Mouse (Mus musculus): ENCODE measurements around the gene Cblc. TPM values are rescaled to one million over a fixed set of nuclear protein-coding genes. Genes with fewer than 3 reads are reported as not detected.
A peak's percentile ranks its signal among the peaks of the same experiment; 100 is the strongest.
"Not testable (repeated sequence)": the region's sequence is repeated elsewhere in the genome, so short reads cannot be mapped to it uniquely, and the experiment has no call there.

Cblc gene
- polyA plus RNA-seq, 1 experiment from 2014 or later = 0.49 TPM

DNA sequence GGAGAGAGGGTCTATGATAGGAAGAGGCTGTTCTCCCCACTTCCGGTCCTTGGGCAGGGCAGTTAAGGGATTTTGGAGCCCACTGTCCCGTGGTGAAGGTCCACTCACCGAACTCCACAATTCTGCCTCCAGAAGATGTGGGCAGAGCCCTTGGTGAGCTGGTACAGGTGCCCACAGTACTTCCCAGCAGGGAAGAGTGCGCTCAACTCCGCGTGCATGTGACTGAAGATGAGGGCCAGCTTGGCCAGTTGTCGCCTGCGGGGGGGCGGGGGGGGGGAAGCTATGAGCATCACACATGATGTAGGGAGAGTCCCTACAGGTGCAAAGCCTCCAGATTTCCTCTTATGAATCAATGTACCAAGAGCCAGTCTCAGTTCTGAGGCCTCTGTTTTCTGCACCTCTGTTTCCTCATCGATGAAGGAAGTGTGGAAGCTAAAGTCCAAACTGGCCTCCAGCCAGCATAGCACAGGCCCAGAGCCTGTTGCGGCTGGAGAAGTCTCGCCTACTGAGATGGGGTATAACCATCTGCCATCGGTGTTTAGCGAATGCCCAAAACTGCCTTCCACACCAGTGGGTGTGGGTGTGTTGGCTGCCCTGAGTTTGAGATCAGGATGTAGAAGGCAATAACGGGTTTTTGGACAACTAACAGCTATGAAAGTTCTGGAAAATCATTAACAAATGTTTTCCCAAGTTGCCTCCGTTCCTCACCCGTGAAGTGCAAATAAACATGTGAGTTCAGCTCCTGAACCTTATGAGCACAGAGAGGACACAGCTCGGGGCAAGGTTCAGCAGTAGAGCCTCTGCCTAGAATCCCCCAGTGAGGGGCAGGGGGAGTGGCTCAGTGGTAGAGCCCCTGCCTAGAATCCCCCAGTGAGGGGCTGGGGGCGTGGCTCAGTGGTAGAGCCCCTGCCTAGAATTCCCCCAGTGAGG lies 3.6 kb downstream of the Cblc start:
- H3K27me3 ChIP-seq (ENCODE audit: control insufficient read depth, insufficient read depth, low read depth, low read length) = peaks cover 22% of the 10 kb centered on the region
- no peak overlapping the region for H3K4me3 ChIP-seq (ENCODE audit: low read depth, low read length)
- no peak overlapping the region for H3K27ac ChIP-seq (ENCODE audit: low read length)
- H3K4me1 ChIP-seq (ENCODE audit: control insufficient read depth, insufficient read depth, low read length) = peaks cover 5% of the 10 kb centered on the region; the same call in 1 of the 2 replicates
- no peaks in the 10 kb centered on the region for H3K9me3 ChIP-seq (replicated peaks; ENCODE audit: control insufficient read depth, low read length, poor library complexity, severe bottlenecking)
- WGBS = 89% methylated on average over 19 of the region's 19 CpGs
- no peak overlapping the region for H3K4me2 ChIP-seq (ENCODE audit: low read length)
- no peak for ATAC-seq
- no peaks in the 10 kb centered on the region for H3K36me3 ChIP-seq (ENCODE audit: control insufficient read depth, insufficient read depth, low read length)
- no peak overlapping the region for H3K9ac ChIP-seq (ENCODE audit: low read depth, low read length)

GRCm38 (mm10) chr7:19791504-19791903 lies 5.1 kb downstream of the Cblc start:
- not testable (repeated sequence) for H3K4me3 ChIP-seq (ENCODE audit: low read depth, low read length); H3K4me2 ChIP-seq (ENCODE audit: low read length); ATAC-seq; H3K27ac ChIP-seq (ENCODE audit: low read length); H3K9me3 ChIP-seq (replicated peaks; ENCODE audit: control insufficient read depth, low read length, poor library complexity, severe bottlenecking); H3K9ac ChIP-seq (ENCODE audit: low read depth, low read length); H3K4me1 ChIP-seq (ENCODE audit: control insufficient read depth, insufficient read depth, low read length); H3K36me3 ChIP-seq (ENCODE audit: control insufficient read depth, insufficient read depth, low read length)
- H3K27me3 ChIP-seq (ENCODE audit: control insufficient read depth, insufficient read depth, low read depth, low read length) = peaks cover 12% of the 10 kb centered on the region
- 82% methylated on average over 2 of the region's 2 CpGs for WGBS

GRCm38 (mm10) chr7:19789904-19790347 lies 6.7 kb downstream of the Cblc start:
- peak; percentile 67 for ATAC-seq
- peak overlapping the region; percentile 44; the same call in 1 of the 2 replicates for H3K27ac ChIP-seq (ENCODE audit: low read length)
- 0 out of 2 replicates have a peak, but pooled peaks cover 2% of the 10 kb centered on the region for H3K27me3 ChIP-seq (ENCODE audit: control insufficient read depth, insufficient read depth, low read depth, low read length)
- H3K36me3 ChIP-seq (ENCODE audit: control insufficient read depth, insufficient read depth, low read length) = no peaks in the 10 kb centered on the region
- H3K4me1 ChIP-seq (ENCODE audit: control insufficient read depth, insufficient read depth, low read length) = peaks cover 3% of the 10 kb centered on the region; the same call in 1 of the 2 replicates
- peak overlapping the region; percentile 79 for H3K4me2 ChIP-seq (ENCODE audit: low read length)
- under 1% methylated on average over 19 of the region's 19 CpGs for WGBS
- peak overlapping the region; percentile 58 for H3K9ac ChIP-seq (ENCODE audit: low read depth, low read length)
- H3K9me3 ChIP-seq (replicated peaks; ENCODE audit: control insufficient read depth, low read length, poor library complexity, severe bottlenecking) = no peaks in the 10 kb centered on the region
- H3K4me3 ChIP-seq (ENCODE audit: low read depth, low read length) = peak overlapping the region; percentile 36

GRCm38 (mm10) chr7:19785874-19786458 lies 10.6 kb downstream of the Cblc start:
- Histone ChIP-seq H3K4me2 (ENCODE audit: low read length) (no peak overlapping the region), H3K4me1 (ENCODE audit: control insufficient read depth, insufficient read depth, low read length) (peaks cover 3% of the 10 kb centered on the region; the same call in 1 of the 2 replicates), H3K27me3 (ENCODE audit: control insufficient read depth, insufficient read depth, low read depth, low read length) (0 out of 2 replicates have a peak, but pooled peaks cover 2% of the 10 kb centered on the region), H3K4me3 (ENCODE audit: low read depth, low read length) (no peak overlapping the region), H3K27ac (ENCODE audit: low read length) (no peak overlapping the region), H3K9me3 (replicated peaks; ENCODE audit: control insufficient read depth, low read length, poor library complexity, severe bottlenecking) (no peaks in the 10 kb centered on the region), H3K36me3 (ENCODE audit: control insufficient read depth, insufficient read depth, low read length) (no peaks in the 10 kb centered on the region), H3K9ac (ENCODE audit: low read depth, low read length) (no peak overlapping the region)
- WGBS = 44% methylated on average over 12 of the region's 12 CpGs
- ATAC-seq = no peak

DNA sequence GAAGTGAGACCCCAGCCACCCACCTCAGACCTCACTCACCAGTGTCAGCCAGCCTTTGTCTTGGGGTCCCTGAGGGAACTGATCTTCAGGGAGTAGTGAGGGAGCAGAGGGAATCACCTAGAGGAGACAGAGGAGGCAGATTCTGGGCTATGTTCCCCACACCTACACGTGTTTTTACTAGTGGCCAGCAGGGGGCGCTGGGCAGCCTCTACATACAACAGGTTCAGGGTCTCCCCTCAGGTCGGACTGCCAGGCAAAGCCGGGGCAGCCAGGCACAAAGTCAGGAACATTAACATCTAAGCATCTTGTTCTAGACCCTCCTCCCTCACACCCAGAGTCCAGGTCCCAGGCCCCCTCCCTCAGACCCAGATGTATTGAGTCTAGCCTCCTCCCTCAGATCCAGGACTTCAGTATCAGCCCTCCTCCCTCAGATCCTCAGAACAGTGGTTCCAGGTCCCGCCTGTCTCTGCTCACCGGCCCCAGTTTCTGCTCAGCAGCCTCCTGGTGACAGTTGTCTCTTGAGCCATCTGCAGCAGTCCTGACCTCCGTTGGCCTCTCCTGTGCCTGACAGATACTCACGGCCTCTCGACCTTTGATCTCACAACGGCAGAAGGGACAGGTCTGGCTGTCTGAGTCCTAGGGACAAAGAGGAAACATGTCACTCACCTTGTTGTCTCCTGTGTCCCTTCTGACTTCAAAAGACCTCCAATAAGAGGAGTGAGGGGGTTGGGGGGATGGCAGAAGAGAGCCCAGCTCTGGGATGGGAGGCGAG lies 11.7 kb downstream of the Cblc start:
- Histone ChIP-seq H3K36me3 (ENCODE audit: control insufficient read depth, insufficient read depth, low read length) (no peaks in the 10 kb centered on the region), H3K27ac (ENCODE audit: low read length) (no peak overlapping the region), H3K4me3 (ENCODE audit: low read depth, low read length) (no peak overlapping the region), H3K9me3 (replicated peaks; ENCODE audit: control insufficient read depth, low read length, poor library complexity, severe bottlenecking) (no peaks in the 10 kb centered on the region), H3K27me3 (ENCODE audit: control insufficient read depth, insufficient read depth, low read depth, low read length) (no peaks in the 10 kb centered on the region), H3K9ac (ENCODE audit: low read depth, low read length) (no peak overlapping the region), H3K4me1 (ENCODE audit: control insufficient read depth, insufficient read depth, low read length) (peaks cover 3% of the 10 kb centered on the region; the same call in 1 of the 2 replicates), H3K4me2 (ENCODE audit: low read length) (no peak overlapping the region)
- ATAC-seq = no peak
- 44% methylated on average over 11 of the region's 11 CpGs for WGBS

DNA sequence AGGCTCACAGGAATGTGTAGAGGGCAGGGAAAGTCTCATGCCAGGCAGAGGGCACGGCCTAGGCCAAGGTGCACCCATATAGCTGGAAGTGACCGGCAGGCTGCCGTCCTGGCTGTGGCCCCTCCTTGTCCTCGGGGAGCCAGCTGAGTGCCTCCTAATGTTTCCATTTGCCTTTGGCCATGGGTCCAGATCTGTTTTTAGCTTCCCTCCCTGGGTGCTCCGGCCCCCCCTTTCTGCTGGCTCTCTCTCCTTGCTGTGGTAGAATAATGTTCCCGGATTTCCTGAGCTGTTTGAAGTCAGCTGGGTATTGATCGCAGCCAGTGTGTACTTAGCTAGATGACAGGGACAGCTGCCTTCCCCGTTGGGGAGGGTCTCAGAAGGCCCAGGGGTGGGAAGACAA lies 13.0 kb downstream of the Cblc start:
- no peak overlapping the region for H3K27ac ChIP-seq (ENCODE audit: low read length)
- no peak for ATAC-seq
- H3K4me2 ChIP-seq (ENCODE audit: low read length) = no peak overlapping the region
- H3K9me3 ChIP-seq (replicated peaks; ENCODE audit: control insufficient read depth, low read length, poor library complexity, severe bottlenecking) = no peaks in the 10 kb centered on the region
- H3K4me3 ChIP-seq (ENCODE audit: low read depth, low read length) = no peak overlapping the region
- H3K36me3 ChIP-seq (ENCODE audit: control insufficient read depth, insufficient read depth, low read length) = no peaks in the 10 kb centered on the region
- H3K27me3 ChIP-seq (ENCODE audit: control insufficient read depth, insufficient read depth, low read depth, low read length) = no peaks in the 10 kb centered on the region
- WGBS = 68% methylated on average over 8 of the region's 8 CpGs
- H3K4me1 ChIP-seq (ENCODE audit: control insufficient read depth, insufficient read depth, low read length) = no peaks in the 10 kb centered on the region
- H3K9ac ChIP-seq (ENCODE audit: low read depth, low read length) = no peak overlapping the region

DNA sequence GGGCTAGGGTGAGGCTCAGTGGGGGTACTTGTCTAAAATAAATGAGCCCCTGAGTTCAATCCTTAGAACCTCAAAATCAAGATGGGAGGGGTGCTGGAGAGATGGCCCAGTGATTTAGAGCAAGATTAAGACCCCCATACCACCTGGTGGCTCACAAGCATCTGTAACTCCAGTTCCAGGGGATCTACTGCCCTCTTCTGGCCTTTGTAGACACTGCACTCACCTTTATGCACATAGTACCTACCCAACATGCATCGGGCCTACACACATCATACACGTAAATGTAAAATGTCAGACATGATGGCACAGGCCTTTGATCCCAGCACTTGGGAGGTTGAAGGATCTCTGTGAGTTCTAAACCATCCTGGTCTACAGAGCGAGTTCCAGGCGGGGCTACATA lies 14.0 kb downstream of the Cblc start:
- 91% methylated on average over 4 of the region's 4 CpGs for WGBS
- Histone ChIP-seq H3K36me3 (ENCODE audit: control insufficient read depth, insufficient read depth, low read length) (no peaks in the 10 kb centered on the region), H3K4me1 (ENCODE audit: control insufficient read depth, insufficient read depth, low read length) (no peaks in the 10 kb centered on the region), H3K4me2 (ENCODE audit: low read length) (no peak overlapping the region), H3K4me3 (ENCODE audit: low read depth, low read length) (no peak overlapping the region), H3K9ac (ENCODE audit: low read depth, low read length) (no peak overlapping the region), H3K9me3 (replicated peaks; ENCODE audit: control insufficient read depth, low read length, poor library complexity, severe bottlenecking) (no peaks in the 10 kb centered on the region), H3K27ac (ENCODE audit: low read length) (no peak overlapping the region), H3K27me3 (ENCODE audit: control insufficient read depth, insufficient read depth, low read depth, low read length) (no peaks in the 10 kb centered on the region)
- no peak for ATAC-seq

DNA sequence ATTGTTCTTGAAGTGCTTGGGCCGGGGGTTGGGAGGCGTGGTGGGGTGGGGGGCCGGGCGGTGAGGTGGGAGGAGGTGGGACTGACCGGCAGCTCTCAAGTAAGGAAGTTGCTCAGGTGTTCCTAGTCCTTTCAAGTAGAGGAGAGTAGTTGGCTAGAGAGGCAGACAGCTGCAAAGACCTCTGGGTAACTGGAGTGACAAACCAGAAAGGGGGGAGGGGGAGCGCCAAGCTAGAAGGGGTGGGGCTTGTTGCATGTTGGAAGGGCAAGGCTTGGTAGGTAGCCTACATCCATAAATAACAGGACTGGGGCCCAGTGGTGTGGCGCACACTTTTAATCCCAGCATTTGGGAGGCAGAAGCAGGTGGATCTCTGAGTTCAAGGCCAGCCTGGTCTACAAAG lies 14.9 kb downstream of the Cblc start:
- 89% methylated on average over 7 of the region's 7 CpGs for WGBS
- H3K4me3 ChIP-seq (ENCODE audit: low read depth, low read length) = no peak overlapping the region
- no peaks in the 10 kb centered on the region for H3K4me1 ChIP-seq (ENCODE audit: control insufficient read depth, insufficient read depth, low read length)
- no peaks in the 10 kb centered on the region for H3K36me3 ChIP-seq (ENCODE audit: control insufficient read depth, insufficient read depth, low read length)
- no peak overlapping the region for H3K4me2 ChIP-seq (ENCODE audit: low read length)
- ATAC-seq = no peak
- no peak overlapping the region for H3K27ac ChIP-seq (ENCODE audit: low read length)
- no peaks in the 10 kb centered on the region for H3K9me3 ChIP-seq (replicated peaks; ENCODE audit: control insufficient read depth, low read length, poor library complexity, severe bottlenecking)
- no peaks in the 10 kb centered on the region for H3K27me3 ChIP-seq (ENCODE audit: control insufficient read depth, insufficient read depth, low read depth, low read length)
- no peak overlapping the region for H3K9ac ChIP-seq (ENCODE audit: low read depth, low read length)

All from midbrain, embryonic 16.5 days (tissue).